Mouse (Mus musculus) E14TG2a.4 (cell line): ENCODE results near the gene Rin2.

Experiments used
- H3K27me3 ChIP-seq: 2 replicates; pipeline ENCODE4 v1.6.1; 2014; ENCODE audit warnings: low read length, control low read depth; ENCODE audit not compliant: insufficient read depth
- H3K36me3 ChIP-seq: 2 replicates; pipeline ENCODE4 v1.6.1; 2014; ENCODE audit warnings: low read length, control low read depth; ENCODE audit not compliant: insufficient read depth
- H3K4me1 ChIP-seq: replicated peaks from 2 replicates; pipeline ENCODE4 v1.6.1; 2014; ENCODE audit warnings: low read depth, low read length, control low read depth
- H3K4me3 ChIP-seq: replicated peaks from 2 replicates; pipeline ENCODE4 v1.5.1; 2014; ENCODE audit warnings: mild to moderate bottlenecking, low read length
- H3K9me3 ChIP-seq: 2 replicates; pipeline ENCODE4 v1.6.1; 2014; ENCODE audit warnings: low read length, control low read depth
- CTCF ChIP-seq: conservative IDR thresholded peaks from 2 replicates; pipeline ENCODE4 v1.5.1; 2014; ENCODE audit warnings: low read length
- NANOG ChIP-seq: IDR thresholded peaks from 2 replicates; pipeline ENCODE4 v1.6.1; 2014; ENCODE audit warnings: borderline replicate concordance, low read length, mixed read lengths
- POU5F1 ChIP-seq: IDR thresholded peaks from 2 replicates; pipeline ENCODE4 v1.6.1; 2014; ENCODE audit warnings: low read length, borderline replicate concordance

Rin2 gene

GRCm38 (mm10) chr2:145861193-145862123, 186.4 kb downstream of the Rin2 start:
- Histone ChIP-seq H3K4me1 (peaks cover 44% of the 10 kb centered on the region), H3K36me3 (no peaks in the 10 kb centered on the region), H3K27me3 (peaks cover 20% of the 10 kb centered on the region), H3K4me3 (peak overlapping the region; percentile 69; the same call in 1 of the 2 replicates), H3K9me3 (no peaks in the 10 kb centered on the region)
- TF ChIP-seq NANOG (no peak), POU5F1 (no peak), CTCF (no peak)

GRCm38 (mm10) chr2:145862206-145862817, 187.3 kb downstream of the Rin2 start:
- Histone ChIP-seq H3K9me3 (no peaks in the 10 kb centered on the region), H3K4me3 (peak overlapping the region; percentile 41), H3K36me3 (no peaks in the 10 kb centered on the region), H3K27me3 (peaks cover 20% of the 10 kb centered on the region), H3K4me1 (peaks cover 47% of the 10 kb centered on the region)
- TF ChIP-seq POU5F1 = no peak
- TF ChIP-seq CTCF = no peak

GRCm38 (mm10) chr2:145865344-145865743, 190.3 kb downstream of the Rin2 start:
- Histone ChIP-seq H3K9me3 (no peaks in the 10 kb centered on the region), H3K36me3 (no peaks in the 10 kb centered on the region), H3K4me3 (no peak overlapping the region), H3K27me3 (peaks cover 13% of the 10 kb centered on the region), H3K4me1 (peaks cover 35% of the 10 kb centered on the region)
- no peak for TF ChIP-seq POU5F1
- no peak for TF ChIP-seq CTCF
- no peak for TF ChIP-seq NANOG

GRCm38 (mm10) chr2:145866238-145866637, 191.2 kb downstream of the Rin2 start:
- no peak for TF ChIP-seq CTCF
- TF ChIP-seq NANOG = no peak
- no peak for TF ChIP-seq POU5F1
- Histone ChIP-seq H3K4me1 (peaks cover 28% of the 10 kb centered on the region), H3K9me3 (no peaks in the 10 kb centered on the region), H3K36me3 (no peaks in the 10 kb centered on the region), H3K27me3 (peaks cover 5% of the 10 kb centered on the region), H3K4me3 (no peak overlapping the region)

- no peaks in the 10 kb centered on the region for H3K36me3 ChIP-seq
- TF ChIP-seq POU5F1 (no peak), CTCF (peak; percentile 60)
These were observed 191.9 kb downstream of the Rin2 start for GRCm38 (mm10) chr2:145866695-145867449.

GRCm38 (mm10) chr2:145871308-145871707, 196.3 kb downstream of the Rin2 start:
- TF ChIP-seq POU5F1 (no peak), NANOG (no peak), CTCF (no peak)
- Histone ChIP-seq H3K27me3 (no peaks in the 10 kb centered on the region), H3K4me1 (peaks cover 26% of the 10 kb centered on the region), H3K9me3 (no peaks in the 10 kb centered on the region), H3K36me3 (no peaks in the 10 kb centered on the region), H3K4me3 (no peak overlapping the region)

More at GRCm38 (mm10) chr2:145866695-145867449, 191.9 kb downstream of the Rin2 start:
- no peaks in the 10 kb centered on the region for H3K27me3 ChIP-seq
- H3K9me3 ChIP-seq = no peaks in the 10 kb centered on the region
- no peak overlapping the region for H3K4me3 ChIP-seq
- peaks cover 22% of the 10 kb centered on the region for H3K4me1 ChIP-seq

GRCm38 (mm10) chr2:145872099-145872498, 197.1 kb downstream of the Rin2 start:
- TF ChIP-seq CTCF = no peak
- no peak for TF ChIP-seq POU5F1
- no peak for TF ChIP-seq NANOG
- H3K27me3 ChIP-seq = no peaks in the 10 kb centered on the region

GRCm38 (mm10) chr2:145873953-145874352, 198.9 kb downstream of the Rin2 start:
- peaks cover 22% of the 10 kb centered on the region for H3K4me1 ChIP-seq
- H3K36me3 ChIP-seq = no peaks in the 10 kb centered on the region
- TF ChIP-seq CTCF (no peak), POU5F1 (no peak), NANOG (no peak)
- H3K4me3 ChIP-seq = no peak overlapping the region
- no peaks in the 10 kb centered on the region for H3K9me3 ChIP-seq
- H3K27me3 ChIP-seq = no peaks in the 10 kb centered on the region

More at GRCm38 (mm10) chr2:145872099-145872498, 197.1 kb downstream of the Rin2 start:
- Histone ChIP-seq H3K9me3 (no peaks in the 10 kb centered on the region), H3K4me1 (peaks cover 22% of the 10 kb centered on the region), H3K36me3 (no peaks in the 10 kb centered on the region), H3K4me3 (no peak overlapping the region)
